Mouse (Mus musculus) embryonic facial prominence, embryonic 13.5 days (tissue): ENCODE measurements at regions not wholly inside any gene's neighbourhood (a gene's known extent, or its start where the extent isn't known, plus 50 kb on each side); places are given as distances from the start of the nearest gene placed in this dataset.

Source experiments
- ATAC-seq: fragments of 200-750 bp; cut with Nextera tagmentation; 2 replicates; pipeline ENCODE4 v1.8.0; 2017; ENCODE audit warnings: low read depth; ENCODE audit not compliant: insufficient number of reproducible peaks, insufficient read depth, low FRiP score, low TSS enrichment
- H3K27ac ChIP-seq: fragments of 300-500 bp; sonication (generic); 2 replicates; pipeline ENCODE4 v1.5.1; 2015; ENCODE audit warnings: moderate library complexity, mild to moderate bottlenecking, inconsistent platforms
- H3K27me3 ChIP-seq: fragments of 300-500 bp; sonication (generic); 2 replicates; pipeline ENCODE4 v1.6.1; 2015; ENCODE audit warnings: mild to moderate bottlenecking, inconsistent platforms
- H3K36me3 ChIP-seq: fragments of 300-500 bp; sonication (generic); 2 replicates; pipeline ENCODE4 v1.6.1; 2015; ENCODE audit warnings: mild to moderate bottlenecking, inconsistent platforms
- H3K4me1 ChIP-seq: fragments of 300-500 bp; sonication (generic); 2 replicates; pipeline ENCODE4 v1.6.1; 2015; ENCODE audit warnings: inconsistent platforms
- H3K4me2 ChIP-seq: fragments of 300-500 bp; sonication (generic); 2 replicates; pipeline ENCODE4 v1.6.1; 2015; ENCODE audit warnings: moderate library complexity, mild to moderate bottlenecking, inconsistent platforms
- H3K4me3 ChIP-seq: fragments of 300-500 bp; sonication (generic); 2 replicates; pipeline ENCODE4 v1.5.1; 2015; ENCODE audit warnings: mild to moderate bottlenecking, inconsistent platforms
- H3K9ac ChIP-seq: fragments of 300-500 bp; sonication (generic); 2 replicates; pipeline ENCODE4 v1.6.1; 2015; ENCODE audit warnings: mild to moderate bottlenecking, inconsistent platforms
- H3K9me3 ChIP-seq: fragments of 300-500 bp; sonication (generic); 2 replicates; pipeline ENCODE4 v1.6.1; 2016; ENCODE audit warnings: inconsistent platforms
- WGBS: fragments of 180-500 bp; shearing (Covaris S2); methylation state at CpG from one replicate; pipeline ENCODE4 v1.1.7; 2015; ENCODE audit warnings: mixed read lengths; 5-methylcytosine and 5-hydroxymethylcytosine counted together

GRCm38 (mm10) chr12:25353402-25353896, 256.5 kb upstream of the Id2 start:
- no peaks in the 10 kb centered on the region for H3K9me3 ChIP-seq
- 84% methylated on average over 10 of the region's 10 CpGs for WGBS
- H3K36me3 ChIP-seq, result no peaks in the 10 kb centered on the region
- no peak overlapping the region for H3K4me2 ChIP-seq
- no peaks in the 10 kb centered on the region for H3K4me1 ChIP-seq
- H3K9ac ChIP-seq, result no peak overlapping the region
- no peak overlapping the region for H3K27ac ChIP-seq
- no peak overlapping the region for H3K4me3 ChIP-seq
- no peaks in the 10 kb centered on the region for H3K27me3 ChIP-seq
- no peak for ATAC-seq

DNA sequence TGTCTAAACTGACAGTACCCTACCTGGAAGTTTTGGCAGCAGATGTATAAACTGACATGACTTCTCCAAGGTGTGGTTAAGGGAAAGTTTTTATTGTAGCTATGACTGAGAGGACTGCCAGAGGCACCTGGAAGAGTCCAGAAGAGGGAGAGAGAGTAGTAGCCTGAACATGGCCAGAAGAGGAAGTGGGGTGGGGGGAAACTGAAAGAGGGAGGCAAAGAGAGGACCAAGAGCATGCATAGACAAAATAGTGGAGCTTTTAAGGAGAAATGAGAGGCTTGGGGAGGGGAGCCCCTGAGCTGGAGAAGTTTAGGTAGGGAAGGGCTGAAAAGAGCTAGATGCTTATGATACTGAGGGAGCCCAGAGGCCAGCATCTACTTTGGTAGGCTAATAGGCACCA, 255.2 kb upstream of the Id2 start:
- no peak overlapping the region for H3K4me2 ChIP-seq
- no peaks in the 10 kb centered on the region for H3K4me1 ChIP-seq
- H3K27ac ChIP-seq, result no peak overlapping the region
- H3K9me3 ChIP-seq, result no peaks in the 10 kb centered on the region
- H3K27me3 ChIP-seq, result no peaks in the 10 kb centered on the region
- no peak overlapping the region for H3K4me3 ChIP-seq
- ATAC-seq, result no peak
- H3K36me3 ChIP-seq, result no peaks in the 10 kb centered on the region
- no peak overlapping the region for H3K9ac ChIP-seq

- H3K9me3 ChIP-seq, result no peaks in the 10 kb centered on the region
- WGBS, result 66% methylated on average over 17 of the region's 17 CpGs
Measured at GRCm38 (mm10) chr12:25344354-25344753, 247.4 kb upstream of the Id2 start.

DNA sequence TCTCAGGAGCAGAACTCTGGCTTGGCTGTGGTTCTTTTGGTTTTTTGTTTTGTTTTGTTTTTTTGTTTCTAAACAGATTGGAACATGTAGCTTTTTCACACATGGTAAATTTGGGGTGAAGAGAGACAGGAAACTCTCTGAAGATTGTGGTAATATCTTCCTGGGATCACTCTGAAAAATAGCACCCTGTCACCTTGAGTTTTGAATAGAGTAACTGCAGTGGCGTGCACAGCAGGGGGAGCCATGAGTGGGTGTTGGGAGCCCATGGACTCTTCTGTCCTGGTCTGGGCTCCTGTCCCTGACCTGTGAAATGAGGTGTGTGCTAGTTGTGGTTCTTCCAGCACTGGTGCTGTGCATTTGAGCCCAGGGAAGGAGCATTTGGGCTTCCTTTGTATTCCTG, 241.8 kb upstream of the Id2 start:
- Histone ChIP-seq H3K36me3 (no peaks in the 10 kb centered on the region), H3K27ac (no peak overlapping the region), H3K27me3 (no peaks in the 10 kb centered on the region), H3K9me3 (no peaks in the 10 kb centered on the region), H3K9ac (no peak overlapping the region), H3K4me2 (no peak overlapping the region), H3K4me1 (peaks cover 15% of the 10 kb centered on the region), H3K4me3 (no peak overlapping the region)
- WGBS, result 79% methylated on average over 1 of the region's 1 CpGs
- no peak for ATAC-seq

More at GRCm38 (mm10) chr12:25344354-25344753, 247.4 kb upstream of the Id2 start:
- H3K27ac ChIP-seq, result no peak overlapping the region
- H3K36me3 ChIP-seq, result no peaks in the 10 kb centered on the region
- no peak overlapping the region for H3K4me3 ChIP-seq
- H3K27me3 ChIP-seq, result no peaks in the 10 kb centered on the region
- ATAC-seq, result no peak
- H3K4me1 ChIP-seq, result 0 out of 2 replicates have a peak, but pooled peaks cover 4% of the 10 kb centered on the region
- no peak overlapping the region for H3K9ac ChIP-seq
- no peak overlapping the region for H3K4me2 ChIP-seq

GRCm38 (mm10) chr12:25335930-25336329, 239.0 kb upstream of the Id2 start:
- Histone ChIP-seq H3K4me1 (peaks cover 15% of the 10 kb centered on the region), H3K36me3 (no peaks in the 10 kb centered on the region), H3K9me3 (no peaks in the 10 kb centered on the region), H3K27ac (peak overlapping the region; percentile 72), H3K4me2 (no peak overlapping the region), H3K4me3 (no peak overlapping the region), H3K27me3 (no peaks in the 10 kb centered on the region), H3K9ac (no peak overlapping the region)
- 26% methylated on average over 2 of the region's 2 CpGs for WGBS
- no peak for ATAC-seq

- no peak overlapping the region for H3K4me3 ChIP-seq
- no peaks in the 10 kb centered on the region for H3K27me3 ChIP-seq
- no peak for ATAC-seq
- peaks cover 15% of the 10 kb centered on the region for H3K4me1 ChIP-seq
- no peaks in the 10 kb centered on the region for H3K36me3 ChIP-seq
- H3K9ac ChIP-seq, result no peak overlapping the region
- no peaks in the 10 kb centered on the region for H3K9me3 ChIP-seq
- 79% methylated on average over 5 of the region's 5 CpGs for WGBS
- no peak overlapping the region for H3K27ac ChIP-seq
- no peak overlapping the region for H3K4me2 ChIP-seq
Measured at GRCm38 (mm10) chr12:25335069-25335468, 238.1 kb upstream of the Id2 start.

DNA sequence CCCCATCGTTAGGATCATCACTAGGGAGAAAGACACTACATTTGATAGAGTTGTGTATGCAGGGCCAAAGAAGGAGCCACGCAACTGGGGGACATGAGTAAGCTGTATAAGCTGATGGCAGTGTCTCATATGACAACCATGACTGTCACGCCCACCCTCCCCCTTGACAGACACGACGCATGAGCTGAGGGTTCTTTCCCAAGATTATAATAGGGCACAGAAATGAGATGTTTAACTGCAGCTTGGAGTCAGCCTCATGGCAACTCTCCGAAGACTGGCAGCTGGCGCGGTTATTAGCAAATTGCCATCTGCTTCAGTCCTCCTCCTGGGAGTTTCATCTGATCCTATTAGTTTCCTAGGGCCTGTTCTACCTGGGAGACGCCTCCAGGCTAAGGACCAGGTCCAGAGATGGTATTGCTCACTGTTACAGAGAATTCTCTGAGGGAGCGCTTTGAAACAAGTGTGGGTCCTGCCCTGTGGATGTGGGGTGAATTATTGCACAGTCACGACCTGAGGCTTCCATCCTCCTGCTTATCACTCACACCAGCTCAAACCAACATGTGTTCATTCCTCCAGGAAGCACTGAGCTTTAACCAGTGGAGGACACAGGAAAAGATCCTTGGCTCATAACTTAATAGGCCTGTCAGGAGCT, 235.6 kb upstream of the Id2 start:
- Histone ChIP-seq H3K4me1 (peaks cover 15% of the 10 kb centered on the region), H3K27ac (no peak overlapping the region), H3K27me3 (no peaks in the 10 kb centered on the region), H3K9me3 (no peaks in the 10 kb centered on the region), H3K36me3 (no peaks in the 10 kb centered on the region), H3K4me3 (no peak overlapping the region), H3K4me2 (no peak overlapping the region), H3K9ac (no peak overlapping the region)
- no peak for ATAC-seq
- 70% methylated on average over 11 of the region's 11 CpGs for WGBS

DNA sequence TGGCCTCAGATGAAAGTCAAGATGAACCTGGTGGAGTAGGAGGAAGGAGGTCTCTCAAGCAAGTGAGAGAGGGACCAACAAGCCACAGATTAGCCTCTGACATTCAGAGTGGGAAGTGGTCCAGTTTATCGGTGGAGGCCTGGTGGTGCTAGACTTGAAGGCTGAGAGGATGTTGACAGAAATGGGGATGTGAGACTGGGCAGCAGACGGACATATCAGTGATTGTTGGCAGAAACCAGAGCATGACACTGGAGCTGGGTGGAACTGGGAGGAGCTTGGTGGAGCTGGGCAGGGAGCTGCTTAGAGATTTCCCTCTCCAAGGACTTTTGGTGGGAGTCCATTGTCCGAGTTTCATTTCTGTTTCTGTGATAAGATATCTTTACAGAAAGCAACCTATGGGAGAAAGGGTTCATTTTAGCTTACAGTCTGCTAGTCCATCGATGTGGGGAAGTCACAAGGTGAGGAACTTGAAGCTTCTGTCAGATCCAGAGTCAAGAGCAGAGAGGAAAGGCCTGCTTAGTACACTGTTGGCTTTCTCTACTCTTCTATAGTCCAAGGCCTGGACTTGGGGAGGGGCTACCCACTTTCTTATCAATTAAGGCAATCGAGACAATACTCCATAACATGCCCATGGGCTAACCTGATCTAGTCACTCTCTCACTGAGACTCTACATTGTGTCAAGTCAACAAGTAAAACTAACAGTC, 233.2 kb upstream of the Id2 start:
- H3K27me3 ChIP-seq, result no peaks in the 10 kb centered on the region
- no peak overlapping the region for H3K27ac ChIP-seq
- H3K4me1 ChIP-seq, result peaks cover 4% of the 10 kb centered on the region; the same call in 1 of the 2 replicates
- H3K4me2 ChIP-seq, result no peak overlapping the region
- H3K36me3 ChIP-seq, result no peaks in the 10 kb centered on the region
- 83% methylated on average over 5 of the region's 5 CpGs for WGBS
- no peaks in the 10 kb centered on the region for H3K9me3 ChIP-seq
- no peak overlapping the region for H3K4me3 ChIP-seq
- ATAC-seq, result no peak
- H3K9ac ChIP-seq, result no peak overlapping the region

- no peaks in the 10 kb centered on the region for H3K36me3 ChIP-seq
- no peak for ATAC-seq
- no peaks in the 10 kb centered on the region for H3K4me1 ChIP-seq
- WGBS, result 95% methylated on average over 3 of the region's 3 CpGs
- no peak overlapping the region for H3K9ac ChIP-seq
- H3K4me3 ChIP-seq, result no peak overlapping the region
- no peaks in the 10 kb centered on the region for H3K9me3 ChIP-seq
- no peak overlapping the region for H3K27ac ChIP-seq
- H3K27me3 ChIP-seq, result no peaks in the 10 kb centered on the region
- no peak overlapping the region for H3K4me2 ChIP-seq
Measured at GRCm38 (mm10) chr12:25325901-25326300, 229.0 kb upstream of the Id2 start.

- no peak overlapping the region for H3K27ac ChIP-seq
- H3K4me2 ChIP-seq, result no peak overlapping the region
- H3K36me3 ChIP-seq, result no peaks in the 10 kb centered on the region
- H3K4me1 ChIP-seq, result no peaks in the 10 kb centered on the region
- H3K4me3 ChIP-seq, result no peak overlapping the region
- no peak overlapping the region for H3K9ac ChIP-seq
- 88% methylated on average over 1 of the region's 1 CpGs for whole genome bisulfite sequencing
- H3K27me3 ChIP-seq, result no peaks in the 10 kb centered on the region
- ATAC-seq, result no peak
- H3K9me3 ChIP-seq, result no peaks in the 10 kb centered on the region
Measured at GRCm38 (mm10) chr12:25323171-25323570, 226.2 kb upstream of the Id2 start.

DNA sequence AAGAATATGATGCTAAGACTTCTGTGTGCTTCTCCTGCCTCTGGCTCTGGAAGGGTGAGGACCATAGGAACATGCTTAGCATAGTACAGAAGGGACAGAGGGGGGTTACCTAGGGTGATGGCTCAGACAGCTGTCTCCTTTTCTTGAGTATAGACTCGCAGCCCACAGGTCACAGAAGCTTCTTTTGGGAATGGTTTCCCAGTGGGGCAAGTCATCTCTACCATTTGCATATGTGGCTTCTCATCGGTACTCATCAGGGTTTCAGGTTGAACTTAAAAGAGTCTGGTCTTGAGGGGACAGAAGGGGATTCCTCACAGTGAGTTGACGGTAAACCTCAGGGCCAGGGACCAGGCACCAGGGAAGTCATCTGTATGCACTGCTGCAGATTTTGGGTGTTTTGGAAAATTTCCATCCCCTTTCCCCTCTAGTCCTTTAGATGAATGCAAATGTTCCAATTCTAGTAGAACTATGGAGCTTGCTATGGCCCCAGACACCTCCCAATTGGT, 223.4 kb upstream of the Id2 start:
- Histone ChIP-seq H3K9me3 (no peaks in the 10 kb centered on the region), H3K4me1 (peaks cover 4% of the 10 kb centered on the region; the same call in 1 of the 2 replicates), H3K4me3 (no peak overlapping the region), H3K27me3 (no peaks in the 10 kb centered on the region), H3K4me2 (no peak overlapping the region), H3K27ac (no peak overlapping the region), H3K9ac (no peak overlapping the region), H3K36me3 (no peaks in the 10 kb centered on the region)
- 86% methylated on average over 3 of the region's 3 CpGs for WGBS
- ATAC-seq, result no peak

GRCm38 (mm10) chr12:25319846-25320245, 222.9 kb upstream of the Id2 start:
- Histone ChIP-seq H3K9me3 (no peaks in the 10 kb centered on the region), H3K4me2 (no peak overlapping the region), H3K4me1 (peaks cover 4% of the 10 kb centered on the region; the same call in 1 of the 2 replicates), H3K4me3 (no peak overlapping the region), H3K27ac (no peak overlapping the region), H3K36me3 (no peaks in the 10 kb centered on the region), H3K9ac (no peak overlapping the region), H3K27me3 (no peaks in the 10 kb centered on the region)
- no peak for ATAC-seq
- 92% methylated on average over 2 of the region's 2 CpGs for WGBS
